Mouse (Mus musculus) gastrocnemius, adult 8-10 months (tissue): ENCODE results near the gene Enah. TPM values are rescaled to one million over a fixed set of nuclear protein-coding genes. Genes with fewer than 3 reads are reported as not detected.

Experiments used
- DNase-seq, 2 experiments: peaks; one replicate each; pipeline ENCODE4 v3.0.0; 2022; ENCODE audit warnings: low spot score in 2 of 2
- total RNA-seq, 4 experiments: library from RNA; stranded (reverse); gene quantifications; 2 replicates each; pipeline ENCODE4 v1.2.4; 2022

Gene Enah
- total RNA-seq, 4 experiments from 2014 or later = 43.1 to 56.3 (median 48.3) TPM

DNA sequence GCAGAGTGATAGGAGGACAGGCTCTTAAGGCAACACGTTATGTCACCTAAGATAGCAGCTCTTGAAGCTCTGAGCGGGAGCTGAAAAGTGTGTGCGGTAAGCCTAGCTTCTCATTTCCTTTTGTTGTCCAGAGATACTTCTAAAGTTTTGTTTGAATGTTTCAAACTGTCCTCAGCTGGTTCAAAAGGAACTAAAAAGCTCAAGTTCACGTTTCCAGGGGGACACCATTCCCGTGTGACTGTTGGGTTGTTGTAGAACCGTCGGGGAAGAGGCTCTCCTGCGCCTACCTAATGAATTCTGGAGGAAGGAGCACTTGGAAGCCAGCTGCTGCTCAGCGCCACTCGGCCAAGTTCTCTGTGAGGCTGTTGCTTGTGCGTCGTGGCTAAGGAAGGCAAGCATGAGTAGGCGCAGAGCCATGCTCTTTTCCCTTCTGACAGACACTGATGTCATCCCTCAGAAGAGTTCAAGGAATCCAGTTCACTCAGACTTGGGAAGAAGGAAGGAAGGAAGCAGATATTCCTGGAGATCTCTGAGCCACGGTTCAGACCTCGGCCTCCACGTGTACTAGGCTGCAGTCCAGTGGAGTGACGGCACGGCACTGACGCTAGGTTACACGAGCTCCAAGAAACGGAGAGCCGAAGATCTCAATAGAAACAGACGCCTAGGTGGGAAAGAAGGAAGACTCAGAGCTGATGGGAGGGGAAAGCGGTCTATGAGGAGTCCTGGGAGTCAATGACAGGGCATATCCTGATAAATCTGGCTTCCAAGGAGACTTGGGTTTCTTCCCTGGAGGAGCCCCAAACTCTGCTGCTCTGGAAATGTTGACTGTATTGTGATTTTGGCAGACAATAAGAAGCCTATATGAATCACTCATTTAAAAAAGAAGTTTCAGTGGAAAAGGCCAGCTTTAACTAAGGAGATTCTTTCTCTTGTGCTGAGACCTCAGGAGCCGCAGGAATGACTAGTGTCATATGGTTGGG is 8.7 kb upstream of the Enah start:
- DNase-seq = no peak

DNA sequence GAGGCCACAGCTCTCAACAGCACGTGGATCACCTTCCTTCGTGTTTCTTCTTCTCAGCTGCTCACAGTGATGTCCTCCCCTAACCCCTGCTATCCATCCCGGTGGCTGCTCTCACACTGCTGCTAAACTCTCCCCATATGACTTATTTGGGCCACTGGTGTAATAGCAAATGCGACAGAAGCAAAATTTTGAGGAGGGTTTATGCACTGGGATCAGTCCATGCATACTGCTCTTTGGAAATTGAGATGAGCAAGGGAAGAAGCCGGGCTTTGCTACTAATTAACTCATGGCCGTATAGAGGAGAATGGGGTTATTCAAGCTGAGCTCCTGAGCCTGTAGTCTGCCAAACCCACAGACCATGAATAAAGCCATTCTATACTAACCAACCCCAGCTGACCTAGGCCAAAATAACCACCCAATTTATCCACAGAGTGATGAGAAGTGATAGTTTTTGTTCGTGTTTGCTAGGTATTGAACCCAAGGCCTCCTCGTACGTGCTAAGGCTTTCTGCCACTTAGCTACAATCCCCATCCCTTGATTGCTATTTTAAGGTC is 7.7 kb upstream of the Enah start:
- no peak for DNase-seq

DNA sequence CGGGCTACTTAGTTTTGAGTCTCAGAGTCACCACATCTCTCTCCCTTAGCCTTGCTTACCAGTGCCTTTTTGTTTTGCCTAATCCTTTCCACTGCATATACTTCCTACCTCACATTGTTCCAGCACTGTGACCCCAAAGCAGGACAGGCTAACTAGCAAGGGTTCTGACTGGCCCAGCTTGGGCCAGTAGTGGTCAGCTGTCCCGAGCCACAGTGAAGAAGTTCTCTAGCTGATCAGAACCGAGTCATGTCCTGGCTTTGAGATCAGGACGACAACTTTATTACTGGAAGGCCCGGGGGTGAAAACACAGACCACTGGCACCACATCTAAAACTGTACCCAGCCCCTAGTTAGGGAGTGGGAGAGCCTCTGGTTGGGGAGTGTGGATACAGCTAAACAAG is 7.0 kb upstream of the Enah start:
- DNase-seq = no peak

DNA sequence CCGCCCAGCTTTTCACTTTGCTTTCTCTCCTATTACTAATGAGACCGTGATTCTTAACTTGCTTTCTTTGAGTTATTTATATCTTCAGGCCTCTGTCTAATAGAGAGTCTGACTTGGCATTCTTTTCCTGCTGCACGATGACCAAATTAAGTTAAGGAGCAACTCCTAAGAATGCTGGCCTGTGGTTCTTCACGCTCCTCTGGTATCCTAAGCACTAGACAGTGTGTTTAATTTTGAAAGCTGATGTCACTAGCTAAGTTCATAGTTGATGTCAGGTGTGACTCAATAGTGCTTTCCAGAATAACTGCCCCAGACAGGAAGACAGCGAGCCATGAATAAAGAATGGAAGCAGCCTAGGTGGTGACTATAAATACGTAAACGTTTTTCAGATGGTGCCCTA is 6.3 kb upstream of the Enah start:
- no peak for DNase-seq

DNA sequence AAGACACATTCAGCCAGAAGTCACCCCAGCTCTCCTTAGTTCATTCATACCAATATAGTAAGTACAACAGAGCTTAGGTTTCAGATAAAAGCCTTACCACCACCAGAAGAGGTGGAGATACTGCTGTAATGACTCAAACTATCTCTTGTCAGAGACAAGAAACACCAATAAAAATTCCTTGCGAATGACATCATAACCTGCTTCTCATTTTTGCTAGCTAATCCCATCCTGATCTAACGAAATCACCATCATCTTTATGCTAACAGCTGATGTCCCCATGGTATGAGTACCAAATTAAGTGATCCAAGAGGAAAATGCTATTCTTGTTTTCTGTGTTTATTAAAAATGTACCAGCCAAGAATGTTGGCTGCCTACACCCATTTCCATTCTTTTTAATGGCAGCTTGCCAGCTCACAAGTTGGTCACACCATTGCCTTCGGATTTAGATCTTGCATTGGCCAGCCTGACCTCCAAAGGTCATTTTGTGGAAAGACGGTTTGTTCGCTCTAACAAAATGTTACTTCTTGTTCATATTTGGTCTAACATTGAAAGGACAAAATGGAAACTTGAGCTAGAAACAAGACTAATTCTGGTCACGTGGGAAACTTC is 2.0 kb upstream of the Enah start:
- no peak for DNase-seq

DNA sequence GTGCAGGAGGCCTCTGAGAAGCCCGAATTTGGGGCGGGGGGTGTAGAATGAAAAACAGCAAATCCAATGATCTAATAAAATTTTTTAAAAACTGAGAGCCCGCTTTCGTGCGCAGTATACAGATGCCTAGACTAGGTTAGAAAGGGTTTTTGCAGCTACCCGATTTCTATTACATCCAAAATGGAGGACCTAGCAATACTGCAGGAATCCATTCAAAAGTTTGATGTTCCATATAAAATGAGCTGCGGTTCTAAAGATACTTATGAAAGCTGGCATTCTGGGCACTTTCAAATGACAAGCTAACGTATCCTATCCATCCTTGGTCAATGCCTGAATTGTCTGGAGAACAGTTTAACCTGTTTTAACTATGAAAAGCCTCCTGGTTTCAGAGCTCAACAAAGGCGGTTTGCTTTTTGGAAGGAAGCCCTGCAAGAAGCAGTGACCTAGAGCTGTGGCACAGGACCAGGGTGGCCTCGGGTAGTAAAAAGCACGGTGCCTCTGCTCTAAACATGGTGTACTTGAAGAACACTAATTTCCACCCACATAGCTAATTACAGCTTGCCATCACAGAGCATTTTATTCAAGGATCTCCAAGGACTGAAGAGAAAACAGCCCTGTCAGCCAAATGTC is 1.2 kb upstream of the Enah start:
- DNase-seq = no peak

DNA sequence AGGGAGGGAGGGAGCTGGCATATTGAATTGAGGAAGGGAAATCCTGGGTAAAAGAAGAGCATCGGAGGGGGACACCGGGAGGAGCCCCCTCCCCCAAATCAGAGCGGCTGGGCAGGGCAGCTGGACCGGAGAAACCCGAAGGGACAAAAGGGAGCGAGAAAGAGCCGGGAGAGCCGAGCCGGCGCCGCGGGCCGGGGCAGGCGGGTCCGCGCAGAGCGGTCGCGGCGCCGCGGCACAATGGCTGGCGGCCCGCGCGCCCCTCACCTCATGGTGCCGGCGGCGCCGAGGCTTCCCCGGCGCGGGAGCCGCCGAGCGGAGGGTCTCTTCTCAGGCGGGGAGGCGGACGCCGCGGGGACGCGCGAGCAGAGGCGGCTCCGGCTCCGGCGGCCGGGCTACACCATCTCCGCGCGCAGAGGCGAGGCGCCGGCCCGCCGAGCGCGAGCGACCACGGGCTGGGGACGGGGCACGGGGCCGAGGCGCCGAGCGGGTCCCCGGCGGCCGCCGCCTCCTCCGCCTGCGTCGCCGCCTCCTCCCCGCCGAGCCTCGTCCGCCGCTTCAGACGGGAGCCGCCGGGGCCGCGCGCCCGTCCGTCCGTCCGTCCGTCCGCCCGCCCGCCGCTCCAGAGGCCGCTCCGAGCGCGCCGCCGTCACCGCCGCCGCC is 394 bp downstream of the Enah start:
- no peak for DNase-seq

DNA sequence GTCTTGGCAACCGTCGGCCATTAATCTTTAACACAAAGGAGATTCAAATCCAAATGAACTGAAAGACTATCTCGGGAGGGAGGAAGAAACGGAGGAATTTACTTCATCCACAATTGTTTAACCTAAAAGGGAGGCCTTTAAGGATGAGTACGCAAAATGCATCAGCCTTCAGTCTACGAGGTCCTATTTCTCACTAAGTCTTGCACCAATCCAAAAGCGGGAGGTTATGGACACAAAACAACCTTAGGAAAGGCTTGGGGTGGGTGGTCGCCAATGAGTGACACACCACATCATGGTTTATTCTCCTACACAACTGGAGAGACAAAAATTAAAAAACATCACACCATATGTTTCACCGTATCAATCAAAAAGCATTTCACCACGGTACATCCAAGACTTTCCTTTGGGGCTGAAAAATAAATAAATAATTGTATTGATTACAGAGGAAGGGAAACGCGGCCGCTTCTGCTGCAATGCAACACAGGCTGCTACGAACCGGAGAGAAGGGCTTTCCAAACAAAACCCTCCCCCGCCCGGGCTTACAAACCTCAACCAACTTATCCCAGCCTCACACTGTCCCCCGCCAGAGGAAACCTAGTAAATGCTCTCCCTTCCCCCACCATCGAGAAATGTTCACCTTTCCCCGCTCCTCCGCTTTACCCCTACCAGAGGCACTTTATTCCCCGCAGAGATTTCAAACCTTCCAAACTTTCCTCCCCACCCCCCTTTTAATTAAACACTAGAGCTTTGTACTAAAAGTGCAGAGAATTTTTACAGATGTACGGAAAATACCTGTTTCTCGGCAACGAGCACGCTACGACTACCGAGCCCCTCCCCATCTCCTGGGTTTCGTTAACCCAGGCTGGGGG is 1.2 kb downstream of the Enah start:
- DNase-seq = no peak

DNA sequence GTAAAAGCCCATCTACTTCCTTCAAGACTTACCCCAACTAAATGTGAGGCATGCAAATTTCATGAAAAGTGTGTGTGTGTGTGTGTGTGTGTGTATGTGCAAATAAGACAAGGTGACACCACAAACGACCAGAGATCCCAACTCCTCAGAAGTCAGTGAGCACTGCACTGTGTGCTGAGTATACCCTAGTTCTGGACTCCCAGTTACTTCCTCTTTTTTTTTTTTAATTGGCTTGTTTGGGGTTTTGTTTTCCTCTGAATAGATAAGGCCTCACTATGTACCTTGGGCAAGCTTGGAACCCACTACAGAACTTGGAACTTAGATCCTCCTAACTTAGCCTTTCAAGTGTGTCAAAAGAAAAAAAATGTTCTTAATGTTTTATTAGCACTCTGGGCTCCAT is 14.0 kb downstream of the Enah start:
- DNase-seq = no peak

DNA sequence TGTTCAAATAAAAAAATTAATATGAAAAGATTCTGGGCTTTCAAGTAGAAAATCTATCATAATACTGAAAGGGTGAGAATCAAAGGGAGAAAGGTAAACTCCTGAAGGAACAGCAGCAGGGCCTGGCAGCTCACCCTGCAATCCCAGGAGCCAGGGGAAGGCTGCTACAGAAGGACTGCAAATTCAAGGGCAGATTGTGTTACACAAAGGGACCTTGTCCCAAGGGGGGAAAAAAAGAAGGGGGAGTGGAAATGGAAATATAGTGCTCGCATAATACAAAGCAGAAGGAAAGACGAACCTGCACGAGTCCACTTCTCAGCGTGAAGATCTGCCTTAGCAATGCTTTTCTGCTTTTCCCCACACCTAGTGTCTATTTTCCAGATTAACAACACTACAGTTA is 21.1 kb downstream of the Enah start:
- DNase-seq = no peak

DNA sequence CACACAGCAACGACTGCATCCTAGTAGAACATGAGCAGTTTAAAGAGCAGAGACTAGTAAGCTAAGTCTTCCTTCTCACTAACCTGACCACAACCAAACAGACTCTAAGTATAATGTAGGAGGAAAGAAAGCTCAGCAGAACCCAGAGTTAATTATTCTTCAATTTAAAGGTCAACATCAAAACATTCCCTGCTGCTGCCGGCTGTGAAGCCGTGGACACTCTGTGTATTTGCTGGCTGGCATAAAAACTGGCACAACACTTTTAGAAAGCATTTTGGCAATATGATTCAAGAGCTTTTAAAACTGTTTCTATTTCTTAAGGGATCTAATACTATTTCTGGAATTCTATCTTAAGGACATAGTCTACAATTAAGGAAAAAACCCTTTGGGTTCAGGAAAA is 22.0 kb downstream of the Enah start:
- DNase-seq = no peak

DNA sequence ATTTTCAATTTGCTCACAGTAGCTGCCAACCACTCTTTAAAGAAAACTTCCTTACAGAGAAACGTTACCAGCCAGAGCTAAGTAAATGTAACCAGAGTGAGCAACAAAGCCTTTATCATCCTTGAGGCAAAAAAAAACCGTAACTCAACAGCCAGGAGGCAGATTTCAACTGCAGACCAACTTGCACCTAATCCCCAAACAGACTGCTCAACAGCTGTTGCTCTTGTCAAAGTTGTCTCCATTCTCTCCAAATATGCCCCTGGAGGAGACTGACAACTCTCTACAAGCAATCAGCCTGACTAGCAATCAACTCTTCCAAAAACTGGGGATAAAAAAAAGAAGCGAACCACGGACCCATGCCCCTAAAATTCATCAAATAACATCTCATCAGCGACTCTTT is 26.2 kb downstream of the Enah start:
- no peak for DNase-seq

DNA sequence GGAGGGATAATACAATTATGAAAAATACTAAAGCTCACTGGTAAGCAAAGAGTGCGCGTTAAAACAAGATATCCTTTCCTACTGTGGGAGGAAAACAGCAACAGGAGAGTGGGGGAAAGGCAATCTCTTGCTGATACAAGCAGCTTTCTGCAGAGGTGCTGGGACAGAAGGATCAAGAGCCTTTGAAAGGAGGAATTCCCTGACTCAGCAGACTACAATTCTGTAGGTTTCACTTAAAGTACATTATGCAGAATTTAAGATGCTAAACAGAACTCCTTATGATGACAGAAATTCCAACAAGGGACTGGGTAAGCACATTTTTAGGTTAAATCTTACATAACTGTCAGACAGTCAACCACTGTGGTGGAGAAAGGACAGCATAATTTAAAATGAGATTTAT is 31.4 kb downstream of the Enah start:
- no peak for DNase-seq

DNA sequence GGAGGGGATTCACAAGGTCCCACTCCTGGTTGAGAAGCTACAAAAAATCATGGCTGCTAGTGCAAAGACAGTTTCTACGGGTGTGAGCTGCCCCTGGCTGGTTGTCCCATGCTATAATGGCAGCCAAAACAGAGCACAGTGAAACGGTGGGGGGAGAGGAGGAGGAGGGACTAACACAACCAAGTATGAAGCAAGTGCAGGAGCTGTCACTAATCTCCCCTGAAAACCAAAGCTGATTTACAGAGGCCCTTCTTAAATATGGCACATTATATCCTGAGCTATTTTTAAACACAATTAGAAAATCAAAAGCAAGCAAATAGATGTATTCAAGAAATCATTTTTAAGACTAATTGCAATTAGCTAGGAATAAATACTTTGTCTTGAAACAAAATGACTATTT is 32.6 kb downstream of the Enah start:
- no peak for DNase-seq

DNA sequence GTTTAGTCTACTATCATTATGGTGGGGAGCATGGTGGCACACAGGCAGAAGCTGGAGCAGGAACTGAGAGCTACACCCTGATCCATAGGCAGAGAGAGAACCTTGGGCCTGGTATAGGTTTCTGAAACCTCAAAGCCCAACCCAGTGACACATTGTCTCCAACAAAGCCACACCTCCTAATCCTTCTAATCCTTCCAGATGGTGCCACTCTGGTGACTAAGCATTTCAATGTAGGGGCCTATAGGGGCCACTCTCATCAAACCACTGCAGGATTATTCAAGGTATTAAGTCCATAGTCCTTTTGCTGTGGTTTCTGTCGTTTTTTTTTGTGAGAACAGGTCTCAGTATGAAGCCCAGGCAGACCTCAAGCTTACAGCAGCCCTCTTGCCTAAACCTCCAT is 33.9 kb downstream of the Enah start:
- no peak for DNase-seq

DNA sequence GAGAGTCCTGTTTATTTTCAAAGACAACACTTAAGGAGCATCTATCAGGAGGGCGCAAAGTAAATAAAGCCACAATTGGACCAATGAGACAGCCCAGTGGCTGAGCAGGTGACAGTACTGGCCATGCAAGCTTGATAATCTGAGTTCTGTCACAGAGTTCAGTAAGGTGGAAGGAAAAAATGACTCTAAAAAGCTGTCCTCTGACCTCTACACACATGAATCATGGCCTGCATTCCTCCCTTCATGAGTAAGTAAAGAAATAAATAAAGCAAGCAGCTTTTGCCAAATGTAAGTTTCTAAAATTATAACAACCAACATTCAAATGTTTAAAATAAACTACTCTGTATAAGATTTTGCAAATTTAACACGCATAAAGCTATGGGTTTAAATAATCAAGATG is 35.0 kb downstream of the Enah start:
- DNase-seq = no peak

DNA sequence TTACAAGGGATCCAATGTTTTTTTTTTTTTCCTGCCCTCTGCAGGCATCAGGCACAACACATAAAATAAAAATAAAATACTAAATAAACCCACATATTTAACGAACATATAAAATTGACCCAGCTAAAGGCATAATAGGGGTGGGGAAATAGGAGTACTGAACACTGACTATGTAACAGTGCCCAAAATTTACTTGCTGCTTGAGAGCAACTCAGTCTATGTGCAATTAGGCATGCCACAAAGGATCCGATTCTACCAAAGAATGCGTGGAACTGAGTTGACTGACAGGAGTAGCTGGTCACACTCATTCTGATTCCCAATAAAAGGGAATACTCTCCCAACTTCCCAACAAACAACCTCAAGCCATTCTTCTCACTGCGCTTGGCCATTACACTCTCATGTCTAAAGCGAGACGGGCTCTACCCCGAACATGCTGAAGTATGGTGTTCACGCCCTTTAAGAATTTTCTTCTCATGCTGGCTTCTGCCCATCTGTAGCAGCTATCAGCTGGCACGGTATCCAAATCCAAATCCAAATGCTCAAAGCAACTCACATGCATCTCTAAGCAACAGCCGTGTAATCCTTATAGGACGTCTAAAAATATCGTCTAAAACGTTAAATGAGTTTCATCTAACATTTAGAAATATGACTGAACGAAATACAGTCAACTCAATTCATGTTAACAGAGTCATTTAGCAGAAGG is 39.6 kb downstream of the Enah start:
- DNase-seq = no peak

DNA sequence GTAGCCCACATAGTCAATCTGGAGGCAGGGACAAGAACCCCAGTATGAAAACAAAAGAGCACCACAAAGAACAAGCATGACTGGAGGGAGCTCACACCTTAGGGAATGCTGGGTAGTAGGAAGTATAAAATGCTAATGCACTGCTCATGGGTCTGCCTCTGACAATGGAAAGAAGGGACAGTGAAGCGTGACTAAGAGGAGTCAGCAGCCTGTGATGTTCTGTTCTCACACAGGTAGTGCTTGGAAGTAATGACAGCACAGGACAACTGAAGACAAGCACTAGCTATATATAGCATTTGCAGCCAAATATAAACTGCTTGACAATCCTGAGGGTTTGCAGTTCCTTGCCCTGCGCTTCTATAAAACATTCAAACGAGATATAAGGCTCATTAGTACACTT is 44.3 kb downstream of the Enah start:
- DNase-seq = no peak

DNA sequence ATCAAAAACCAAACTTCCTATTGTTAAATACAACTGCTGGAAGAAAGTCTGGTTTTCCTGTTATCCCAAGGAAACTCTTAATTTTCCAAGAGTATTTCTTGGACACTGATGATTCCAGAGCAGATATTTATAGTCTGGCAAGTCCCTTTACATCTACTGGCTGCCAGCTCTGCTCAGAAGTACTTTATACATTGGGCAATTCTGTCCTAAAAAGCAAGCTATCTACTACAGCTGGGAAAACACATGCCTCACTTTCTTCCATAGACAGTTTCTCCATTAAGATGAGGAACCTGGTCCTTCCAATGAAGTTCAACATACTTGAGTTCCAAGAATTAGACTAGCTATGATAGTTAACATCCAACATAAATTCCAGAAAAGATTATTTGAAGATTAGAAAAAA is 44.9 kb downstream of the Enah start:
- DNase-seq = no peak

DNA sequence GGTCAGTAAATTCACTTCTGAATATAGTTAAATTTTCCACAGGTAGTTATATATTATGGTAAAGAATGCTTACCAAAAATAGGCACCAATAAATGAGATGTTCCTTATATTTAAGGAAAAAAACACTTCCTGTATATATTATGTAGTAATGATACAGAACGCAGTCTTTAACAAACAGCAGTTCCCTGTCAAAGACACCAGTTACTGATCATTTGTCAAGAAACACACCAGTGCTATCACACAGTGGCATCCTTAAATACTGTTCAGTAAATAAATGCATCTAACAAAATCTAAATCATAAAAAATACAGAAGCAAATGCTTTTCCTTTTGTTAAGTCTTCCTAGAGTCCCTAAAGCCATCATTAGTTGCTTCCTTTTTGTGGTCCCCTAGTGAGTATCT is 54.5 kb downstream of the Enah start:
- DNase-seq = no peak
